Mouse (Mus musculus) megakaryocyte, adult 5-6 weeks (primary cell): ENCODE data around the gene Scarf1. TPM values are rescaled to one million over a fixed set of nuclear protein-coding genes. Genes with fewer than 3 reads are reported as not detected.
A peak's percentile ranks its signal among the peaks of the same experiment; 100 is the strongest.
"Not testable (repeated sequence)": the region's sequence is repeated elsewhere in the genome, so short reads cannot be mapped to it uniquely, and the experiment has no call there.

Source experiments
- ATAC-seq: 2 replicates; pipeline ENCODE4 v1.8.0; 2016; ENCODE audit warnings: mild to moderate bottlenecking, inconsistent platforms; ENCODE audit not compliant: poor library complexity, severe bottlenecking
- total RNA-seq, 2 experiments: library from RNA; stranded (forward) in 1 of 2; stranded (reverse) in 1 of 2; fragments of 153-499, 151-499 nt in 1 of 2; fragments of 221-1000, 200-1000 nt in 1 of 2; gene quantifications; 2 replicates each; pipeline versions ENCODE4 v1.2.3 to v1.2.4; 2015 to 2017

Scarf1 gene
- total RNA-seq, 2 experiments from 2014 or later = 0.66 to 1.1 TPM

GRCm38 (mm10) chr11:75536255-75537024, 23.1 kb downstream of the Scarf1 start:
- no peak for ATAC-seq

- ATAC-seq = no peak
These were observed 23.7 kb downstream of the Scarf1 start for GRCm38 (mm10) chr11:75537025-75537414.

- ATAC-seq = no peak
These were observed 24.3 kb downstream of the Scarf1 start for GRCm38 (mm10) chr11:75537491-75538183.

GRCm38 (mm10) chr11:75538184-75538969, 25.0 kb downstream of the Scarf1 start:
- ATAC-seq = no peak

- ATAC-seq = no peak
These were observed 25.6 kb downstream of the Scarf1 start for GRCm38 (mm10) chr11:75538970-75539299.

- no peak for ATAC-seq
These were observed 26.9 kb downstream of the Scarf1 start for GRCm38 (mm10) chr11:75540209-75540608.

GRCm38 (mm10) chr11:75540710-75541581, 27.6 kb downstream of the Scarf1 start:
- ATAC-seq = peak; percentile 97

- ATAC-seq = no peak
These were observed 31.4 kb downstream of the Scarf1 start for GRCm38 (mm10) chr11:75544713-75545112.

GRCm38 (mm10) chr11:75546057-75546456, 32.7 kb downstream of the Scarf1 start:
- no peak for ATAC-seq

GRCm38 (mm10) chr11:75549658-75550111, 36.3 kb downstream of the Scarf1 start:
- ATAC-seq = peak; percentile 81

GRCm38 (mm10) chr11:75550200-75550946, 37.0 kb downstream of the Scarf1 start:
- no peak for ATAC-seq

GRCm38 (mm10) chr11:75551321-75551720, 38.0 kb downstream of the Scarf1 start:
- no peak for ATAC-seq

- no peak for ATAC-seq
These were observed 38.7 kb downstream of the Scarf1 start for GRCm38 (mm10) chr11:75551961-75552441.

GRCm38 (mm10) chr11:75552906-75553482, 39.7 kb downstream of the Scarf1 start:
- ATAC-seq = no peak

GRCm38 (mm10) chr11:75556006-75556405, 42.7 kb downstream of the Scarf1 start:
- not testable (repeated sequence) for ATAC-seq

- no peak for ATAC-seq
These were observed 43.8 kb downstream of the Scarf1 start for GRCm38 (mm10) chr11:75557142-75557541.

- ATAC-seq = peak; percentile 52; the same call in 1 of the 2 replicates
These were observed 44.8 kb downstream of the Scarf1 start for GRCm38 (mm10) chr11:75558101-75558500.

GRCm38 (mm10) chr11:75559870-75560504, 46.6 kb downstream of the Scarf1 start:
- no peak for ATAC-seq
